Mouse (Mus musculus): ENCODE results near the gene Clcn3.

Gene Clcn3

DNA sequence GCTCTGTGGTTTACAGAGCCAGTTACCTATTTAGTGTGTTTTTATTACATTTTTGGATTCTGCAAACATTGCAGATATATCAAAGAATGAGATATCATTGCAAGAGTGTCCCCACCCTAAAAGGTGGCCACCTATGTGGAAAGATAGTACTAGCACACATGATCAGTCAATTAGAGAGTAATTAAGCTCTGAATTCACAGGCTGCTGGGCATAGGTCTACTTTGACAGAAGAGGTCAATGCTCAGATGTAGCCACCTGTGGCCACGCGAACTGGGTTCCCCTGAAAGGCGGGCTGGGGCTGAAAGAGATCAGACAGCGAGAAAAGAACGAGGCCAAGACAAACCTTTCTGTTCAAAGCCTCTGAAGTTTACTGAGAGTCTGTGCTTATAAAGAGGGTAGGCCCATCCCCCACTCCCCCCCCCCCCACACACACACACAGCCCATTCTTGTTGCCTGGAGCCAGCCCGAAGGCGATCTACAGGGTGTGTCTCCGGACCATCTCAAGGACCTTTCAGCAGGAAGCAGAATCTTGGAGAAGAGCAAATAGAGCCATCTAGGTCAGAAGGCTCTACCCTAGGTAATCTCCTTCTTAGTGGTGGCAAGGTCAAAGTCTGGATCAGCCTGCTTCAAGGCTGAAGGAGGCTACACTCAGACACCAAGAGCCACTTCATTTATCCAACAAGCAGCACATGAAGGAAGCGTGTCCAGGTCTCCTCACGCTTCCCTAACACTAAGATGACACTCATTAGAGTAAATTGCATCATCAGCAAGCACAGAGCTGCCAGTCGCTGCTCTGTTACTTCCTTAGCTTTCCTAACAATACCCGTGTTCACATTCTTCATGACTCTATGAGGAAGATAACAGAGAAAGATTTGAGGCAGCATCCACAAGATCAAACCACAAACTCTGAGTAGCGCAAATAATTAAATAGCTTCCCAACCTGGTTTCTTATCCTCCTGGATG is 112.6 kb downstream of the Clcn3 start:
- no peak for DNase-seq (ENCODE audit: low spot score in 2 of 2)

DNA sequence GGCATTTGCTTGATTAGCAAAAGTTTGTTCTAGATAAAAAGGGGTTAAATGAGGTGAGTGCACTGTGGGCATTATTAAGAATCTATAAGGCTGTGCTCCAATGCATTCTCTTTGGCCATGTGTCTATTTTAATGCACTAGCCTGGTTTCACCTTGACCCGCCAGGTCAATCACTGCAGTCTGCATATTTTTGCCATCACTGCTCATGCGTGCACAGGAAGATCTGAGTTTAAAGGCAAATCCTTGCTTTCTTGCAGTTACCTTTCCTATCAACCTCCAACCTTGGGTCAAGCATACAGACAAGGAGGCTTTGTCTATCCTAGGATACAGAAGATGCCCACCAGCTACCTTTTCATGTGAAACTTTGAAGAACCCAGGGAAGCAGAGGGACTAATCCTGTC is 113.3 kb downstream of the Clcn3 start:
- DNase-seq (ENCODE audit: low spot score in 2 of 2) = no peak

DNA sequence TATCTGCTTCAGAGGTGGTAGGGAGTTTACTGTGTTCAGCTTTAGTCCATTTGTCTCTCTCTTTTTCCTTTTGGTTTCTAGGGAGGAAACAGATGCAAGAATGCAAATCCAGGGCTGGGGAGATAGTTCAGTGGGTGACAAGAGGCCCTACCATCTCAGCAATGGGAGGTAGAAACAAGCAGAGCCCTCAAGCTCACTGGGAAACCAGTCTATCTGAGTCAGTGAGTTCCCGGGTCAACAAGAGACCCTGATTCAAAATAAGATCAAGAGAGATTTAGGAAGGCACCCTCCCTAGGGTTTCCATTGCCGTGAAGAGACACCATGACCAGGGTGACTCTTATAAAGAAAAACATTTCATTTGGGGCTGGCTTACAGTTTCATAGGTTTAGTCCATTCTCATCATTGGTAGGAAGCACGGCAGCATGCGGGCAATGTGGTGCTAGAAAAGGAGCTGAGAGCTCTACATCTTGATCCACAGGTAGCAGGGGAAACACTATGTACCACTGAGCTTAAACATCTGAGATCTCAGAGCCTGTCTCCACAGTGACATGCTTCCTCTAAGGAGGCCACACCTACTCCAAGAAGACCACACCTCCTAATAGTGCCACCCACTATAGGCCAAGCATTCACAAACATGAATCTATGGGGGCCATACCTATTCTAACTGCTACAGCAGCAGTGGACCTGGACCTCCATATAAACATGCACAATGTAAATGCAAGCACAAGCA is 114.7 kb downstream of the Clcn3 start:
- no peak for DNase-seq (ENCODE audit: low spot score in 2 of 2)

DNA sequence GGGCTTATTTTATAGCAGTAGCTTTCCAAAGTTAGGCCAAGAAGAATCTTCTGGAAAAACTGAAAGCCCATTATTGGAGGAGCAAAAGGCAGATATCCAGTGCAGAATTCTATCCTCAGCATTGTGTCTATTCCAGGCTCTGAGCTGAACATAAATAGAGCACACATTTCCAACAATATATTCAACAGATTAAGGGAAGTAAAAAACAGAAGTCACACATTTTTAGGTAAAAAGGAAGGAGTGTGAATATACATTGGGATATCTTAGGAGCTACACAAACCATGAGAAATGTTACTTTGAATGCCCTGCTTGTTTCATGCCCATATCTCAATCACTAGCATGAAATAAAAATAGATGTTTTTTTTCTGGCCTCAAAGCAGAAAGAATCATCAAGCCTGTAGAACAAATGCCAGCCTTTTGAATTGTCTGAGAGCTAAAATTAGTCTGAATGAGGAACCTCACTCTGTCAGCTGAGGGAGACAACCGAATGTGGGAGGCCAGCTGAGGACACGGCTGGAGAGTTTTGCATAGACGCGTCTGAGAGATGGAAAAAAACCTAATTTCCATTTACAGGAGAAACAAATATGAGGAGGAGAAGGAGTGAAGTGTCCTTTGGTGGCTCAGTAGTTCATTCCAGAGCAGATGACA is 115.5 kb downstream of the Clcn3 start:
- DNase-seq (ENCODE audit: low spot score in 2 of 2) = no peak

DNA sequence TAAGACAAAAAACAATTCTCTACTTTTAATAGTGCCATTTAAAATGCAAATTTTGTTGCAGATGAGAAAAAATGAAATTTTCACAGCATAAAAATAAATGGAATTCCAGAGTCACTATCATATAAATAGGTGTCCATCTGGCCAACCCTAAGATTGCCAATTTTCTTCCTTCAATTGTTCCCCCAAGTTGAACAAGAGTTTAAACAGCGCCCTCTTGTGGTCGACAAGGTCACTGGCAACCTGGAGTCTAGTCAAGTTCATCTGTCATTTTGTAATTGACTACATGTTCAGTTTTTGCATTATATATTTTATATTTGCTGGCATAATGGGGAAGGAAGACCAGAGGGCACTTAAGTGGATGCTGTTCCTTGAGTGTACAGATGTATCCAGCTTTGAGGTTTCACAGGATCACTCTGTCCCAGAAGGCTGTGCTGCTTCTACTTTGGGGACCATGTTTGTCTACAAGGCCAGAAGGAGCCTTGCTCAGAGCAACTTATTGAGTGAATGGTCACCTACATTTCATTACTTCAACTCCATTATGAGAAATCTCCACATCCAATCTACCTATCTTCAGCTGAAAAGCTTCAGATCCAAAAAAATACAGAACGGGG is 117.5 kb downstream of the Clcn3 start:
- DNase-seq (ENCODE audit: low spot score in 2 of 2) = peak; percentile 50 to 85

DNA sequence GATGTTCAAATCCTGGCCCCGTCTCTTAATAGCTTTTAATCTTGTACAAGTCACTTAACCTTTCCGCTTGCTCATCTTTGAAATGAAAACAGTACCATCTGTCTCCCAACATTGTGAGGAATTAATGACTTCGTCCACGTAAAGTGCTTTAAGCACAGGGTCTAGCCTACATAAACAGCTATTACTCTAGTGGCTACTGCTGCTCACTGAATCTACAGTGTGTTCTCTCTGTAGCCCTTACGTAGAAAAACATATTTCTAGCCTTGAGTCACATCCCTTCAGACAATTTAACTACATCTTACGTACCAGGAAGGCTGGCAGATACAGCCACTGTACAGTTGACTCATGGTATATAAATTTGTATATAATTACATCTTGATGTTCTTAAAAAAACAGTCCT is 118.2 kb downstream of the Clcn3 start:
- DNase-seq (ENCODE audit: low spot score in 2 of 2) = no peak

DNA sequence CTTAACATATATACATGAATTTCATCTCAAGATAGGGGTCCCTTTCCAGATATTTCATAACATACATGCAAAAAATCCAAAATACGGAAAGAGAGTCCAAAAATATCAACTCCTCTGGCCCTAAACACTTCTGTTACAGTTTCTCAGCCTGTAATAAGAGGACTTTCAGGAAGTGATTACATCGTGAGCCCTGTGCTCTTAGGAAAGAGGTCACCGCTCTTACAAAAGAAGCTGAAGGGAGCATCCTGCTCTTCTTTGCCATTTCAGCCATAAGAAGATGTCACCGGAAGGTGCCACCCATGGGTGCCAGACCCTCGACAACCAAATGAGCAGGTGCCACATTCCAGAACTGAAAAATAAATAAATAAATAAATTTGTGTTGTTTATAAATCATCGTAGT is 121.3 kb downstream of the Clcn3 start:
- DNase-seq (ENCODE audit: low spot score in 2 of 2) = no peak

DNA sequence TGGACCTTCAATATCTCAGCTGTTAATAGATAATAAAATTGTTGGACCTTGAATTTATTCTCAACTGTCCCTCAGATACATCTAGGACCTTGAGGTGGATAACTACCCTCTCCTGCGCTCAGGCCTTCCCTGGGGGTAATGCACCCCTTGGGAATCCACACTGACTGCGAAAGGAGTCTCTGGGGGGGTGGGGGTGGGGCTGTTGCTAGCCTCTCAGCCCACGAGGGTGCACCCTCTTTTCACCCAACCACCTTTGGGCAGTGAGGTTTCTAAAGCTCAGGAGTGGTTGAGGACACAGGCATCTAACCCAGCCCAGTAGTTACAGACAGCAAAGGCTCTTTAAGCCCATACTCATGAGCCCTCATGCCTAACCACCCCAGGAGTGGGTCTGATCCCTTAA is 122.4 kb downstream of the Clcn3 start:
- no peak for DNase-seq (ENCODE audit: low spot score in 2 of 2)

Data from spleen, postnatal 4 days (tissue).